Mouse (Mus musculus): ENCODE measurements at regions not wholly inside any gene's neighbourhood (a gene's known extent, or its start where the extent isn't known, plus 50 kb on each side); places are given as distances from the start of the nearest gene placed in this dataset.

- DNase-seq: peak; percentile 55
These were observed 79.2 kb downstream of the Efnb1 start for GRCm38 (mm10) chrX:99215111-99215510.

GRCm38 (mm10) chrX:99213565-99214153 is 77.7 kb downstream of the Efnb1 start:
- DNase-seq: peak; percentile 56

- DNase-seq: no peak
These were observed 68.1 kb downstream of the Efnb1 start for GRCm38 (mm10) chrX:99204077-99204476.

GRCm38 (mm10) chrX:99201081-99201480 is 65.2 kb downstream of the Efnb1 start:
- peak; percentile 39 for DNase-seq

GRCm38 (mm10) chrX:99199669-99200068 is 63.7 kb downstream of the Efnb1 start:
- peak; percentile 54 for DNase-seq

GRCm38 (mm10) chrX:99198961-99199631 is 63.2 kb downstream of the Efnb1 start:
- peak; percentile 79 for DNase-seq

Measured in heart, postnatal 4 days (tissue).